Mouse (Mus musculus): ENCODE data around the gene Sec14l3. TPM values are rescaled to one million over a fixed set of nuclear protein-coding genes. Genes with fewer than 3 reads are reported as not detected.
"Not testable (repeated sequence)": the region's sequence is repeated elsewhere in the genome, so short reads cannot be mapped to it uniquely, and the experiment has no call there.

Gene Sec14l3
- total and polyA plus RNA-seq, 2 experiments from 2014 or later: 0.20 TPM; not detected in 1

DNA sequence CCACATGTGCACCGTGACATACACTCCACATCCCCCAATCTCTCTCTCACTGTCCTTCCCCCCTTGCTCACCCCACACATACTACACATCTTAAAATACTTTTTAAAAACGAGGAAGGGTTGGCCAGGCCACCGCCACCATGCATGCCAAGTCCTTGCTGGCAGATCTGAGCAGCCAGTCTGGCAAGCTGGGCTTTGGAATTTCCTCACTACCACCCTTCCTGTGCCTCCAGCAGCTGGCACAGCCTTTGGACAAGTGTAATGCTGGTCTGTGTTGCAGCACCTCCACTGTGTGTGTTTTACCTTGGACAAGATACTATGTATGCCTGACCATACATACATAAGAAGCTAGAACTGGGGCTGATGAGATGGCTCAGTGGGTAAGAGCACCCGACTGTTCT is 48.9 kb downstream of the Sec14l3 start:
- H3K27ac ChIP-seq (ENCODE audit: low read depth): no peak overlapping the region
- H3K36me3 ChIP-seq (replicated peaks; ENCODE audit: control insufficient read depth, insufficient read depth, low read length): no peaks in the 10 kb centered on the region
- peaks cover 11% of the 10 kb centered on the region; the same call in 1 of the 2 replicates for H3K27me3 ChIP-seq (ENCODE audit: control insufficient read depth, insufficient read depth, low read length)
- H3K9me3 ChIP-seq (replicated peaks; ENCODE audit: control insufficient read depth, low read length): no peaks in the 10 kb centered on the region
- H3K4me1 ChIP-seq (ENCODE audit: control insufficient read depth, insufficient read depth): peaks cover 16% of the 10 kb centered on the region
- no peak overlapping the region for H3K9ac ChIP-seq (replicated peaks; ENCODE audit: low read depth, low read length)
- no peak for TF ChIP-seq EP300 (IDR thresholded peaks at IDR 0.05; ENCODE audit: low read depth)
- WGBS: 59% methylated on average over 4 of the region's 4 CpGs
- DNase-seq (ENCODE audit: low spot score) (no peak), ATAC-seq (ENCODE audit: insufficient read depth, low read depth) (no peak)
- H3K4me2 ChIP-seq (ENCODE audit: low read depth, low read length): no peak overlapping the region
- H3K4me3 ChIP-seq (ENCODE audit: low read depth, low read length): no peak overlapping the region

DNA sequence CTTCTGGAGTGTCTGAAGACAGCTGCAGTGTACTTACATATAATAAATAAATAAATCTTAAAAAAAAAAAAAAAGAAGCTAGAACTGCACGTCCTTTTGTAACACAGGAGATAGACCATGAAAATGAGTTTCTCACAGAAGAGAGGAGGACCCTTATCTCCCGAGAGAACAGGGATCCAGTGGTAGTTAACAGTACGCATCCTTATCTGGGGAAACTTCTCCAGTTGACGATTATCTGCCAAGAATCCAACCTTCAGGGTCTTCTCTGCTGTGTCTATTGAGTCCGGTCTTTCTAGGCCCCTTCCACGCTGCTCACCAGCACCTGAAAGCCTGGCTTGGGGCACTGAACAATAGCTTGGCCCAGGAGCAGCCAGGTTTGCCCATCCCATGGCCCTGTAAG is 49.3 kb downstream of the Sec14l3 start:
- Histone ChIP-seq H3K36me3 (replicated peaks; ENCODE audit: control insufficient read depth, insufficient read depth, low read length) (no peaks in the 10 kb centered on the region), H3K9ac (replicated peaks; ENCODE audit: low read depth, low read length) (no peak overlapping the region), H3K4me2 (ENCODE audit: low read depth, low read length) (no peak overlapping the region), H3K4me1 (ENCODE audit: control insufficient read depth, insufficient read depth) (peaks cover 16% of the 10 kb centered on the region), H3K4me3 (ENCODE audit: low read depth, low read length) (no peak overlapping the region), H3K9me3 (replicated peaks; ENCODE audit: control insufficient read depth, low read length) (no peaks in the 10 kb centered on the region), H3K27ac (ENCODE audit: low read depth) (no peak overlapping the region), H3K27me3 (ENCODE audit: control insufficient read depth, insufficient read depth, low read length) (peaks cover 11% of the 10 kb centered on the region; the same call in 1 of the 2 replicates)
- WGBS: 62% methylated on average over 6 of the region's 6 CpGs
- TF ChIP-seq CTCF (IDR thresholded peaks at IDR 0.05; ENCODE audit: low read depth): no peak
- no peak for DNase-seq (ENCODE audit: low spot score)
- no peak for ATAC-seq (ENCODE audit: insufficient read depth, low read depth)

GRCm38 (mm10) chr11:4114541-4114940 is 49.9 kb downstream of the Sec14l3 start:
- not testable (repeated sequence) for H3K4me2 ChIP-seq (ENCODE audit: low read depth, low read length); H3K9me3 ChIP-seq (replicated peaks; ENCODE audit: control insufficient read depth, low read length); DNase-seq (ENCODE audit: low spot score); H3K27ac ChIP-seq (ENCODE audit: low read depth); H3K9ac ChIP-seq (replicated peaks; ENCODE audit: low read depth, low read length); H3K36me3 ChIP-seq (replicated peaks; ENCODE audit: control insufficient read depth, insufficient read depth, low read length); H3K4me3 ChIP-seq (ENCODE audit: low read depth, low read length); ATAC-seq (ENCODE audit: insufficient read depth, low read depth)
- peaks cover 17% of the 10 kb centered on the region for H3K4me1 ChIP-seq (ENCODE audit: control insufficient read depth, insufficient read depth)
- WGBS: 74% methylated on average over 6 of the region's 6 CpGs
- peaks cover 11% of the 10 kb centered on the region; the same call in 1 of the 2 replicates for H3K27me3 ChIP-seq (ENCODE audit: control insufficient read depth, insufficient read depth, low read length)

DNA sequence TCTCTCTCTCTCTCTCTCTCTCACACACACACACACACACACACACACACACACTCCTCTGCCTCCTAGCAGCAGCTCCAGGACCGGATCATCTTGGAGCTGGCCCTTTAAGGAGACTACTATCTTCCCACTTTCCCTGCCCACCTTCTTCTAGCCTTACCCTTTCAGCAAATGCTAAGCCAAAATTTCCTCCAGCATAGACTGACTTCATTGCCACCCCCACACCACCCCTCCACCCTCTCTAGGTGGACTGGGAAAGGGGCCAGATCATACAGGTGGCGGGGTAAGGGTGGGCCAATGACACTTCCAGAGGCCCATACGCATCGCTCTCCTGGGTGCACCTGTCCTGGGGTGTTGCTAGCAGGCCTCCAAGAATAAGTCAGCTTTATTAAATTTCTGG is 50.8 kb downstream of the Sec14l3 start:
- no peak overlapping the region for H3K4me3 ChIP-seq (ENCODE audit: low read depth, low read length)
- TF ChIP-seq EP300 (IDR thresholded peaks at IDR 0.05; ENCODE audit: low read depth) (no peak), CTCF (IDR thresholded peaks at IDR 0.05; ENCODE audit: low read depth) (no peak)
- no peak overlapping the region for H3K9ac ChIP-seq (replicated peaks; ENCODE audit: low read depth, low read length)
- no peaks in the 10 kb centered on the region for H3K36me3 ChIP-seq (replicated peaks; ENCODE audit: control insufficient read depth, insufficient read depth, low read length)
- DNase-seq (ENCODE audit: low spot score): no peak
- peaks cover 20% of the 10 kb centered on the region for H3K4me1 ChIP-seq (ENCODE audit: control insufficient read depth, insufficient read depth)
- H3K27me3 ChIP-seq (ENCODE audit: control insufficient read depth, insufficient read depth, low read length): peaks cover 11% of the 10 kb centered on the region; the same call in 1 of the 2 replicates
- 89% methylated on average over 4 of the region's 4 CpGs for WGBS
- no peak for ATAC-seq (ENCODE audit: insufficient read depth, low read depth)
- H3K4me2 ChIP-seq (ENCODE audit: low read depth, low read length): no peak overlapping the region
- H3K27ac ChIP-seq (ENCODE audit: low read depth): no peak overlapping the region
- H3K9me3 ChIP-seq (replicated peaks; ENCODE audit: control insufficient read depth, low read length): no peaks in the 10 kb centered on the region

GRCm38 (mm10) chr11:4116458-4117141 is 52.0 kb downstream of the Sec14l3 start:
- DNase-seq (ENCODE audit: low spot score) (no peak), ATAC-seq (ENCODE audit: insufficient read depth, low read depth) (0 out of 2 replicates have a peak, but pooled peaks have one; percentile 27)
- H3K4me1 ChIP-seq (ENCODE audit: control insufficient read depth, insufficient read depth): peaks cover 20% of the 10 kb centered on the region
- H3K9me3 ChIP-seq (replicated peaks; ENCODE audit: control insufficient read depth, low read length): no peaks in the 10 kb centered on the region
- WGBS: 43% methylated on average over 11 of the region's 11 CpGs
- no peak overlapping the region for H3K4me2 ChIP-seq (ENCODE audit: low read depth, low read length)
- TF ChIP-seq EP300 (IDR thresholded peaks at IDR 0.05; ENCODE audit: low read depth) (no peak), CTCF (IDR thresholded peaks at IDR 0.05; ENCODE audit: low read depth) (no peak)
- no peak overlapping the region for H3K27ac ChIP-seq (ENCODE audit: low read depth)
- H3K27me3 ChIP-seq (ENCODE audit: control insufficient read depth, insufficient read depth, low read length): peaks cover 11% of the 10 kb centered on the region; the same call in 1 of the 2 replicates
- no peak overlapping the region for H3K9ac ChIP-seq (replicated peaks; ENCODE audit: low read depth, low read length)
- H3K4me3 ChIP-seq (ENCODE audit: low read depth, low read length): no peak overlapping the region
- no peaks in the 10 kb centered on the region for H3K36me3 ChIP-seq (replicated peaks; ENCODE audit: control insufficient read depth, insufficient read depth, low read length)
